Mouse (Mus musculus) lung, embryonic 16.5 days (tissue): ENCODE measurements at regions not wholly inside any gene's neighbourhood (a gene's known extent, or its start where the extent isn't known, plus 50 kb on each side); places are given as distances from the start of the nearest gene placed in this dataset.

Experiments used
- ATAC-seq: fragments of 200-750 bp; cut with Nextera tagmentation; 2 replicates; pipeline ENCODE4 v1.8.0; 2017; ENCODE audit warnings: low read depth, mild to moderate bottlenecking, moderate library complexity
- H3K27ac ChIP-seq: fragments of 300-500 bp; sonication (generic); 2 replicates; pipeline ENCODE4 v1.5.1; 2014; ENCODE audit warnings: mild to moderate bottlenecking, control low read depth, low read length
- H3K27me3 ChIP-seq: fragments of 300-500 bp; sonication (generic); 2 replicates; pipeline ENCODE4 v1.6.1; 2014; ENCODE audit warnings: low read depth, low read length, mixed read lengths; ENCODE audit not compliant: control insufficient read depth, insufficient read depth
- H3K36me3 ChIP-seq: fragments of 300-500 bp; sonication (generic); 2 replicates; pipeline ENCODE4 v1.6.1; 2014; ENCODE audit warnings: low read length; ENCODE audit not compliant: control insufficient read depth, insufficient read depth
- H3K4me1 ChIP-seq: fragments of 300-500 bp; sonication (generic); replicated peaks from 2 replicates; pipeline ENCODE4 v1.6.1; 2014; ENCODE audit warnings: low read length, mixed read lengths; ENCODE audit not compliant: control insufficient read depth, insufficient read depth
- H3K4me2 ChIP-seq: fragments of 300-500 bp; sonication (generic); 2 replicates; pipeline ENCODE4 v1.6.1; 2014; ENCODE audit warnings: low read depth, low read length, control low read depth
- H3K4me3 ChIP-seq: fragments of 300-500 bp; sonication (generic); 2 replicates; pipeline ENCODE4 v1.5.1; 2014; ENCODE audit warnings: mild to moderate bottlenecking, low read length, control low read depth
- H3K9ac ChIP-seq: fragments of 300-500 bp; sonication (generic); 2 replicates; pipeline ENCODE4 v1.6.1; 2014; ENCODE audit warnings: low read length, control low read depth
- H3K9me3 ChIP-seq: fragments of 300-500 bp; sonication (generic); 2 replicates; pipeline ENCODE4 v1.6.1; 2016; ENCODE audit warnings: low read length; ENCODE audit not compliant: control insufficient read depth
- WGBS: fragments of 180-500 bp; shearing (Covaris S2); extraction: QIAGEN DNeasy Blood & Tissue Kit; methylation state at CpG from one replicate; pipeline ENCODE4 v1.1.7; 2014; 5-methylcytosine and 5-hydroxymethylcytosine counted together

DNA sequence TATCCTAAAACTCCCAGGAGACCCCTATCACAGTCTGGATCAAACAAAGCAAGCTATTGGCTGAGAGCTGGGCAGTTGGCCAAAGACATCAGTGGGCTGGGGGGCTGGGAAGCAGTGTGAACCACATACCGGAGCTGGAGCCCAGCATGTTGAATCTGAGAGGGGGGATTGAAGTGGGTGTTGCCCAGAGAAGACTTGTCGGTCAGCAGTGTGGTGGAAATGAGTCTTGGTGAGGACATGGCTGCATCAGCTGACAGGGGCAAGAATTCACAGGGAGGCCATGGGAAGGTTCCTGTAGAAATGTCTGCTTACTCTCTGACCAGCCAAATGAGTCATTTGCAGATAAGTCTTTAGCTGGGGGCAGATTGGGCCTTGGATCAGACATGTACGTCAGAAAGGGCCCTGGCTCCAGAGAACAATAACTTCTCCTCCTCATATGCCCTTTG is 184.6 kb downstream of the Fndc1 start:
- H3K4me1 ChIP-seq: peaks cover 6% of the 10 kb centered on the region
- H3K4me3 ChIP-seq: no peak overlapping the region
- ATAC-seq: peak; percentile 75
- 10% methylated on average over 3 of the region's 3 CpGs for WGBS
- H3K27ac ChIP-seq: no peak overlapping the region
- H3K9ac ChIP-seq: no peak overlapping the region
- no peak overlapping the region for H3K4me2 ChIP-seq
- no peaks in the 10 kb centered on the region for H3K9me3 ChIP-seq
- no peaks in the 10 kb centered on the region for H3K36me3 ChIP-seq
- H3K27me3 ChIP-seq: no peaks in the 10 kb centered on the region

DNA sequence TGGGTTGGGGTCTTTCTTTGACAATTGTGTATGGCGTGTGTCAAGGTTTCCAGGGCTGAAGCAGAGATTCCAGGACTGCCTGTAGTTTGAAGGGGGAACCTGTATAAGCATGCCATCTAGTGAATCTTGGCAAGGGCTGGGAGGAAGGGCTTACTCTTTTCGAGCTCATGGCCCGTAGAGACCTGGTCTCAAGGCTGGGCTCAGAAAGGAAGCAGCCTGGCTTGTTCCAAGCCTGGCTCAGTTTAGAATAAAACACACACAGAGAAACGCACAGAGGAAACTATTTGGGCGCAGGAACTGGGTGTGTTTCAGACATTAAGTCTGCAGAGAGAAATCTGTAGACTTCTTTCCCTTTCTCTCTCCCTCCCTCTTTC is 192.8 kb downstream of the Fndc1 start:
- no peaks in the 10 kb centered on the region for H3K36me3 ChIP-seq
- H3K27ac ChIP-seq: 0 out of 2 replicates have a peak overlapping the region, but pooled peaks have one; percentile 3
- no peaks in the 10 kb centered on the region for H3K4me1 ChIP-seq
- no peak overlapping the region for H3K4me2 ChIP-seq
- H3K9me3 ChIP-seq: peaks cover 2% of the 10 kb centered on the region; the same call in 1 of the 2 replicates
- 50% methylated on average over 5 of the region's 5 CpGs for WGBS
- ATAC-seq: peak; percentile 43; the same call in 1 of the 2 replicates
- no peak overlapping the region for H3K9ac ChIP-seq
- H3K27me3 ChIP-seq: no peaks in the 10 kb centered on the region
- no peak overlapping the region for H3K4me3 ChIP-seq

DNA sequence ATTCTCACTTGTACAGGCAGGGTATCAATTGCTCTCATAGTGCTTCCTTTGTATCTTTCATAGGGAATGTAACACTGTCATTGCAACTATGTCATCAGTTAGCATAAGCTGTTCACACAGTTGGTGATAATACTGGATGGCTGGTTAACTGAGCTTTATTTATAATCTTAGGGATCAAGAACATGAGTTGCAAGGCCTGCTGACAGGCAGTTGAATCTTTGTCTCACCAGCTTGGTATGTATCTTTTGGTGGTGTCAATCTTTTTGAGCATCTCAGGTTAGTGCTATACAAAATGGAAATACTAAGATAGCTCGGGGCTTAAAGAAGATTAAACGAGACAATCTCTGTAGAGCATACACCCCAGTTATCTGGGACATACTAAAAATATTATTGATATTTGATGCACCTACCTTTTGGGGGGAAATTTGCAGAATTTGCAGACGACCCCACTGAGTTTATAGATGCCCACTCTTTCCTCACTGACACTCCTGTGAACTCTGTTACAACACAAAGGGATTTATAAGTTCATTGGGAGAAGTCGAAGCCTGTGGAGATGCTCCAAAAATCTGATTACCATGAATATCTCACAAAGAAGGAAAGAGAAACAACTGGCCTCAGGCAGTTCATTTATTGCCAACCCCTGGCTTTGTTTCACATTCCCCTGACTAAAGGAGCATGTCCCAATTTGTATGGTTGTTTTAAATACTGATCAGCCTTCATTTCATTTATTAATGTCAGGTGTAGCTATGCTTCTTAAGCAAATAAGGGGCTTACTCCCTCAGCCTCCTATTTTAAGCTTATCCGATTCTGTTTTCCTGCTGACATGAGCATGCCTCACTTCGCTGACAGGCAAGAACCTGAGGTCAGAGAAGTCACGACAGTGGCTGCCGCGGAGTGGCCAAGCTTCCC is 193.5 kb downstream of the Fndc1 start:
- H3K36me3 ChIP-seq: no peaks in the 10 kb centered on the region
- 49% methylated on average over 9 of the region's 9 CpGs for WGBS
- H3K4me3 ChIP-seq: no peak overlapping the region
- H3K4me1 ChIP-seq: no peaks in the 10 kb centered on the region
- no peak overlapping the region for H3K4me2 ChIP-seq
- H3K9ac ChIP-seq: no peak overlapping the region
- ATAC-seq: no peak
- H3K27ac ChIP-seq: no peak overlapping the region
- no peaks in the 10 kb centered on the region for H3K27me3 ChIP-seq
- H3K9me3 ChIP-seq: peaks cover 2% of the 10 kb centered on the region; the same call in 1 of the 2 replicates

DNA sequence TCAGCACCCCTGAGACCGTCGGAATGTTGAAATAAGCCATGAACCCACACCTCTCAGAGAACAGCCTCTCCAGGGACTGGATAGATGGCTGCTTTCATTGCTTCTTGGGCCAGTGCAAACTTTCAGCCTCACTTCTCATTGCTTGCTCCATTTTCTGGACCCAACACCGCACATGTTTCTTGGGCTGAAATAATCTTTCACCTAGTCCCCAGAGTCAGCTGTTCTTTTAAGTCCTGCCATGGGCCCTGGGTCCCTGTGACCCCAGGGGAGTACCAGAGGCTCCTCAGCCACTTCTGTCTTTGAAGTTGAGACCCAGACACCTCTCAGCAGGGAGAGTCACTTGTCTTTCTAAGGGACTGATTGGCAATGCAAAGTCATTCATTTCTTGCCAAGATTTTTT is 201.4 kb downstream of the Fndc1 start:
- no peaks in the 10 kb centered on the region for H3K36me3 ChIP-seq
- peaks cover 2% of the 10 kb centered on the region; the same call in 1 of the 2 replicates for H3K9me3 ChIP-seq
- 75% methylated on average over 3 of the region's 3 CpGs for WGBS
- H3K27me3 ChIP-seq: no peaks in the 10 kb centered on the region
- no peak for ATAC-seq
- no peak overlapping the region for H3K9ac ChIP-seq
- H3K4me3 ChIP-seq: no peak overlapping the region
- no peak overlapping the region for H3K4me2 ChIP-seq
- no peak overlapping the region for H3K27ac ChIP-seq
- no peaks in the 10 kb centered on the region for H3K4me1 ChIP-seq

DNA sequence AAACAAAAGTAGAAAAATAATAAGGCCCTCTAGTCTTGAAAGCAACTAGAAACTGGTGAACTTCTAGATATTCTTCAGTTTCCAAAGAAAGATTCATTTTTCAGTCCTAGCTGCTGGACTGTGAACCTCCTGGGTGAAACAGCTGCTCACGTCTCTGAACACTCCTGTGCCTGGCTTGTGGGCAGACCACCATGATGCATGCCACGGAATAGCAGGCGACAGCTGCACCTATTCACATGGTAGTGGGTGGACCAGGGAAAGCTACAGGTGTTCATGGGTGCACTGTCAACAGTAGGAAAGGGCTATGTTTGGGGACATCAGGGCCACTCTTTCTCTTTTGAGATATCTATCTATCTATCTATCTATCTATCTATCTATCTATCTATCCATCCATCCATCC is 203.7 kb downstream of the Fndc1 start:
- WGBS: 74% methylated on average over 3 of the region's 3 CpGs

DNA sequence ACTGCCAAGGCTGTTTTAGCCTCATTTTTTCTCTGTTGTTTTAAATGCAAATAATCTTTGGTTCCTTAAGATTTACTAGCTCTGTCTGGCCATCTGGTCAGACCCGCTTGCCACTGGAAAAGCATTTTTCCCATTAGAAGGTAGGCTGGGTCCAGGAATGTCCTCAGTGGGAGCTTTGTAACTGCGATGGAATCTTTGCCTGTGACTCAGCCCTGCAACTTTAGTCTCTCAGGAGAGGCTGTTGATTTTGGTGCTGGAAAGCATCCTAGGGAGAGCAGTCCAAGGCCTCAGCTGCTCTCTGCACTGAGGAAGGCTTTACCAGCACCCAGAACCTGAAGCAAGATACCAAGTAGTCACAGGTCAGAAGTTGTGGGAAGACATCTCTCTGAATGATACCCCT is 205.8 kb downstream of the Fndc1 start:
- no peak overlapping the region for H3K4me2 ChIP-seq
- H3K27me3 ChIP-seq: no peaks in the 10 kb centered on the region
- no peaks in the 10 kb centered on the region for H3K36me3 ChIP-seq
- WGBS: 77% methylated on average over 2 of the region's 2 CpGs
- no peak overlapping the region for H3K4me3 ChIP-seq
- H3K4me1 ChIP-seq: no peaks in the 10 kb centered on the region
- no peak for ATAC-seq
- no peak overlapping the region for H3K27ac ChIP-seq
- no peak overlapping the region for H3K9ac ChIP-seq
- H3K9me3 ChIP-seq: no peaks in the 10 kb centered on the region

More for the DNA sequence above, 203.7 kb downstream of the Fndc1 start:
- Histone ChIP-seq H3K4me3 (no peak overlapping the region), H3K9ac (no peak overlapping the region), H3K4me1 (no peaks in the 10 kb centered on the region), H3K36me3 (no peaks in the 10 kb centered on the region), H3K4me2 (no peak overlapping the region), H3K27me3 (no peaks in the 10 kb centered on the region), H3K9me3 (no peaks in the 10 kb centered on the region), H3K27ac (no peak overlapping the region)
- no peak for ATAC-seq

DNA sequence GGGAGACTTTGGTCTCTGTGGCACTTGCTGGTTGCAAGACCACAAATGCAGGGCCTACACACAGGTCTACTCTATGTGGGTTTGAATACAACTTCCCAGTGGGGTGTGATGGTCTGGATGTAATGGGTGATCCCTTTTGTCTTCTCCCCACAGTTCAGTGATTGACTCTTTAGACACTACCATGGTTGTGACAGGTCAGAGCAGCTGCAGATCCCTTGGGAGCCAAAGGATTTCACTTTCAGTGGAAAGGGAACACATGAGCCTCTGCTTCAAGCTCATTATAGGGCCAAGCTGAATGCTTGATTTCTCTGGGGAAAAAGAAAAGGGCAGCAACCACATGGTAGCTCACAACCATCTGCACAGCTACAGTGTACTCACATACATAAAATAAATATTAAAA is 206.9 kb downstream of the Fndc1 start:
- no peak overlapping the region for H3K4me2 ChIP-seq
- no peaks in the 10 kb centered on the region for H3K36me3 ChIP-seq
- no peak overlapping the region for H3K4me3 ChIP-seq
- no peak for ATAC-seq
- no peak overlapping the region for H3K9ac ChIP-seq
- H3K4me1 ChIP-seq: no peaks in the 10 kb centered on the region
- no peaks in the 10 kb centered on the region for H3K9me3 ChIP-seq
- no peak overlapping the region for H3K27ac ChIP-seq
- H3K27me3 ChIP-seq: no peaks in the 10 kb centered on the region

DNA sequence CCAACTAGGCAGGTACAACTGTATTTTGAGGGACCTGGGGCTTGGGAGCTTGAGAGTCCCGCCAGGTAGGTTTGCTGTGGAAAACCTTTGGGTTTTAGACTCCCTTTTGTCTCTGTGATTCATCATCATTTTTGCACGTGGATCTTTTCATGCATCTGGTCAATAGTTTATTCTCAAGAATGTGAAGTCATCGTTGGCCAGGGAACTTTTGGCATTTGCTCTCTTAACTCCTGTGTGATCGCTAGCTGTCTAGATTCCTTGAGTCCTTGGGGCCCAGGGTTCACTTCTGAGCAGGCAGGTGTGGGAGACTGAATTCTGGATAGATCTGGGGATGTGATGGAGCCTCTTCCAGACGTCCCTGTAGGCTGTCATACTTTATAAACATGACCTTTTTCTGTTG is 207.5 kb downstream of the Fndc1 start:
- H3K9me3 ChIP-seq: no peaks in the 10 kb centered on the region
- H3K4me3 ChIP-seq: no peak overlapping the region
- H3K9ac ChIP-seq: no peak overlapping the region
- 66% methylated on average over 5 of the region's 5 CpGs for WGBS
- no peak overlapping the region for H3K4me2 ChIP-seq
- no peak overlapping the region for H3K27ac ChIP-seq
- H3K36me3 ChIP-seq: no peaks in the 10 kb centered on the region
- H3K4me1 ChIP-seq: no peaks in the 10 kb centered on the region
- ATAC-seq: no peak
- no peaks in the 10 kb centered on the region for H3K27me3 ChIP-seq

DNA sequence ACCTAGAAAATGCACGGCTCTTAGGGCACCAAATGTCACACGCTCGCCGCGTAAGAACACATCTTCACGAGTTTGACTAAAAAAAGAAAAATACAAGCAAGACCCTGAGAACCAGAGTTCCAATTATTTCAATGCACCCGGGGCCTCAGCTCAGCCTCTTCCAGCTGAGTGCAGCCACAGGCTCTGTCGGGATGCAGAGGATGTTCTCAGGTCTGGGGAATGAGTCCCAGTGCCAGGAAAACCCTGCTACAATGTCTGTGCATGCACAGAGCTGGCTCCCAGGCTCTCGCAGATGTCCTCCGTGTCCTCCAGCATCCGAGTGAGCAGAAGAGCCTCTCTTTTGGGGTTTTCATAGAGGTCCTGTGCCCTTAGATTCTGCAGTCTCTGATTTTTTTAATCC is 219.1 kb downstream of the Fndc1 start:
- Histone ChIP-seq H3K27me3 (no peaks in the 10 kb centered on the region), H3K4me1 (no peaks in the 10 kb centered on the region), H3K36me3 (no peaks in the 10 kb centered on the region), H3K4me3 (no peak overlapping the region), H3K9ac (no peak overlapping the region), H3K9me3 (peaks cover 4% of the 10 kb centered on the region; the same call in 1 of the 2 replicates), H3K27ac (no peak overlapping the region), H3K4me2 (no peak overlapping the region)
- WGBS: 67% methylated on average over 11 of the region's 11 CpGs
- no peak for ATAC-seq
